Mouse (Mus musculus): ENCODE measurements at regions not wholly inside any gene's neighbourhood (a gene's known extent, or its start where the extent isn't known, plus 50 kb on each side); places are given as distances from the start of the nearest gene placed in this dataset.

- H3K4me3 ChIP-seq (replicated peaks), result no peak overlapping the region
- H3K9ac ChIP-seq (replicated peaks), result no peak overlapping the region
- H3K4me1 ChIP-seq, result 0 out of 2 replicates have a peak, but pooled peaks cover 5% of the 10 kb centered on the region
- no peak overlapping the region for H3K27ac ChIP-seq (replicated peaks)
- H3K36me3 ChIP-seq, result no peaks in the 10 kb centered on the region
- WGBS, result 67% methylated on average over 5 of the region's 5 CpGs
- H3K9me3 ChIP-seq (replicated peaks), result no peaks in the 10 kb centered on the region
- no peak for ATAC-seq (ENCODE audit: low FRiP score)
- no peaks in the 10 kb centered on the region for H3K27me3 ChIP-seq (replicated peaks)
- H3K4me2 ChIP-seq, result no peak overlapping the region
Measured at GRCm38 (mm10) chr12:16181599-16181998, 364.9 kb upstream of the Trib2 start.

- H3K4me3 ChIP-seq (replicated peaks), result no peak overlapping the region
- WGBS, result 93% methylated on average over 2 of the region's 2 CpGs
- H3K27me3 ChIP-seq (replicated peaks), result no peaks in the 10 kb centered on the region
- H3K9me3 ChIP-seq (replicated peaks), result no peaks in the 10 kb centered on the region
- H3K36me3 ChIP-seq, result no peaks in the 10 kb centered on the region
- ATAC-seq (ENCODE audit: low FRiP score), result no peak
- H3K4me1 ChIP-seq, result 0 out of 2 replicates have a peak, but pooled peaks cover 5% of the 10 kb centered on the region
- no peak overlapping the region for H3K4me2 ChIP-seq
- H3K27ac ChIP-seq (replicated peaks), result no peak overlapping the region
- no peak overlapping the region for H3K9ac ChIP-seq (replicated peaks)
Measured at GRCm38 (mm10) chr12:16179897-16180296, 363.2 kb upstream of the Trib2 start.

GRCm38 (mm10) chr12:16176326-16176725, 359.6 kb upstream of the Trib2 start:
- Histone ChIP-seq H3K9ac (replicated peaks) (no peak overlapping the region), H3K4me2 (no peak overlapping the region), H3K4me3 (replicated peaks) (no peak overlapping the region), H3K36me3 (no peaks in the 10 kb centered on the region), H3K9me3 (replicated peaks) (no peaks in the 10 kb centered on the region), H3K4me1 (0 out of 2 replicates have a peak, but pooled peaks cover 1% of the 10 kb centered on the region), H3K27ac (replicated peaks) (no peak overlapping the region), H3K27me3 (replicated peaks) (no peaks in the 10 kb centered on the region)
- WGBS, result 82% methylated on average over 1 of the region's 1 CpGs
- ATAC-seq (ENCODE audit: low FRiP score), result no peak

GRCm38 (mm10) chr12:16172176-16172575, 355.5 kb upstream of the Trib2 start:
- 81% methylated on average over 2 of the region's 2 CpGs for WGBS
- no peak overlapping the region for H3K4me3 ChIP-seq (replicated peaks)
- H3K4me1 ChIP-seq, result no peaks in the 10 kb centered on the region
- H3K36me3 ChIP-seq, result no peaks in the 10 kb centered on the region
- no peak overlapping the region for H3K4me2 ChIP-seq
- no peaks in the 10 kb centered on the region for H3K27me3 ChIP-seq (replicated peaks)
- no peak overlapping the region for H3K9ac ChIP-seq (replicated peaks)
- no peak overlapping the region for H3K27ac ChIP-seq (replicated peaks)
- no peak for ATAC-seq (ENCODE audit: low FRiP score)
- H3K9me3 ChIP-seq (replicated peaks), result no peaks in the 10 kb centered on the region

- no peaks in the 10 kb centered on the region for H3K9me3 ChIP-seq (replicated peaks)
- H3K27me3 ChIP-seq (replicated peaks), result no peaks in the 10 kb centered on the region
- H3K4me3 ChIP-seq (replicated peaks), result no peak overlapping the region
- no peak for ATAC-seq (ENCODE audit: low FRiP score)
- WGBS, result 88% methylated on average over 5 of the region's 5 CpGs
- H3K27ac ChIP-seq (replicated peaks), result no peak overlapping the region
- H3K9ac ChIP-seq (replicated peaks), result no peak overlapping the region
- no peaks in the 10 kb centered on the region for H3K36me3 ChIP-seq
- H3K4me1 ChIP-seq, result no peaks in the 10 kb centered on the region
- H3K4me2 ChIP-seq, result no peak overlapping the region
Measured at GRCm38 (mm10) chr12:16171636-16172035, 354.9 kb upstream of the Trib2 start.

GRCm38 (mm10) chr12:16169781-16170535, 353.2 kb upstream of the Trib2 start:
- no peaks in the 10 kb centered on the region for H3K27me3 ChIP-seq (replicated peaks)
- ATAC-seq (ENCODE audit: low FRiP score), result no peak
- no peaks in the 10 kb centered on the region for H3K4me1 ChIP-seq
- no peak overlapping the region for H3K4me3 ChIP-seq (replicated peaks)
- 86% methylated on average over 7 of the region's 7 CpGs for WGBS
- H3K9ac ChIP-seq (replicated peaks), result no peak overlapping the region
- H3K27ac ChIP-seq (replicated peaks), result no peak overlapping the region
- no peaks in the 10 kb centered on the region for H3K9me3 ChIP-seq (replicated peaks)
- H3K36me3 ChIP-seq, result no peaks in the 10 kb centered on the region
- H3K4me2 ChIP-seq, result no peak overlapping the region

- ATAC-seq (ENCODE audit: low FRiP score), result no peak
- no peak overlapping the region for H3K27ac ChIP-seq (replicated peaks)
- H3K4me2 ChIP-seq, result no peak overlapping the region
- H3K9me3 ChIP-seq (replicated peaks), result no peaks in the 10 kb centered on the region
- H3K9ac ChIP-seq (replicated peaks), result no peak overlapping the region
- 78% methylated on average over 7 of the region's 7 CpGs for WGBS
- no peak overlapping the region for H3K4me3 ChIP-seq (replicated peaks)
- H3K4me1 ChIP-seq, result no peaks in the 10 kb centered on the region
- H3K36me3 ChIP-seq, result no peaks in the 10 kb centered on the region
- no peaks in the 10 kb centered on the region for H3K27me3 ChIP-seq (replicated peaks)
Measured at GRCm38 (mm10) chr12:16167793-16168343, 351.1 kb upstream of the Trib2 start.

- H3K27me3 ChIP-seq (replicated peaks), result no peaks in the 10 kb centered on the region
- H3K36me3 ChIP-seq, result no peaks in the 10 kb centered on the region
- WGBS, result 86% methylated on average over 4 of the region's 4 CpGs
- H3K4me3 ChIP-seq (replicated peaks), result no peak overlapping the region
- no peak for ATAC-seq (ENCODE audit: low FRiP score)
- H3K4me1 ChIP-seq, result no peaks in the 10 kb centered on the region
- no peak overlapping the region for H3K27ac ChIP-seq (replicated peaks)
- H3K4me2 ChIP-seq, result no peak overlapping the region
- no peak overlapping the region for H3K9ac ChIP-seq (replicated peaks)
- H3K9me3 ChIP-seq (replicated peaks), result no peaks in the 10 kb centered on the region
Measured at GRCm38 (mm10) chr12:16165126-16165525, 348.4 kb upstream of the Trib2 start.

GRCm38 (mm10) chr12:16161947-16162346, 345.2 kb upstream of the Trib2 start:
- H3K9ac ChIP-seq (replicated peaks), result no peak overlapping the region
- WGBS, result 73% methylated on average over 4 of the region's 4 CpGs
- H3K4me3 ChIP-seq (replicated peaks), result no peak overlapping the region
- no peak overlapping the region for H3K4me2 ChIP-seq
- no peaks in the 10 kb centered on the region for H3K27me3 ChIP-seq (replicated peaks)
- no peak for ATAC-seq (ENCODE audit: low FRiP score)
- no peaks in the 10 kb centered on the region for H3K36me3 ChIP-seq
- no peaks in the 10 kb centered on the region for H3K4me1 ChIP-seq
- H3K9me3 ChIP-seq (replicated peaks), result no peaks in the 10 kb centered on the region
- H3K27ac ChIP-seq (replicated peaks), result no peak overlapping the region

GRCm38 (mm10) chr12:16157896-16158295, 341.2 kb upstream of the Trib2 start:
- H3K4me2 ChIP-seq, result no peak overlapping the region
- WGBS, result 70% methylated on average over 7 of the region's 7 CpGs
- no peaks in the 10 kb centered on the region for H3K27me3 ChIP-seq (replicated peaks)
- no peak for ATAC-seq (ENCODE audit: low FRiP score)
- no peak overlapping the region for H3K4me3 ChIP-seq (replicated peaks)
- no peaks in the 10 kb centered on the region for H3K9me3 ChIP-seq (replicated peaks)
- no peaks in the 10 kb centered on the region for H3K36me3 ChIP-seq
- H3K27ac ChIP-seq (replicated peaks), result no peak overlapping the region
- no peak overlapping the region for H3K9ac ChIP-seq (replicated peaks)
- H3K4me1 ChIP-seq, result peaks cover 13% of the 10 kb centered on the region

GRCm38 (mm10) chr12:16155791-16156558, 339.3 kb upstream of the Trib2 start:
- H3K27me3 ChIP-seq (replicated peaks), result no peaks in the 10 kb centered on the region
- H3K4me1 ChIP-seq, result peaks cover 22% of the 10 kb centered on the region
- no peaks in the 10 kb centered on the region for H3K36me3 ChIP-seq
- no peak overlapping the region for H3K4me2 ChIP-seq
- no peak overlapping the region for H3K4me3 ChIP-seq (replicated peaks)
- no peaks in the 10 kb centered on the region for H3K9me3 ChIP-seq (replicated peaks)
- WGBS, result 24% methylated on average over 2 of the region's 2 CpGs
- ATAC-seq (ENCODE audit: low FRiP score), result peak; percentile 91
- H3K9ac ChIP-seq (replicated peaks), result no peak overlapping the region
- peak overlapping the region; percentile 74 for H3K27ac ChIP-seq (replicated peaks)

- Histone ChIP-seq H3K9ac (replicated peaks) (no peak overlapping the region), H3K9me3 (replicated peaks) (no peaks in the 10 kb centered on the region), H3K27me3 (replicated peaks) (no peaks in the 10 kb centered on the region), H3K4me2 (no peak overlapping the region), H3K4me1 (peaks cover 23% of the 10 kb centered on the region), H3K36me3 (no peaks in the 10 kb centered on the region), H3K4me3 (replicated peaks) (no peak overlapping the region), H3K27ac (replicated peaks) (no peak overlapping the region)
- 94% methylated on average over 1 of the region's 1 CpGs for WGBS
- no peak for ATAC-seq (ENCODE audit: low FRiP score)
Measured at GRCm38 (mm10) chr12:16154256-16154655, 337.5 kb upstream of the Trib2 start.
